ENCODE assay signal across 8 mouse cellular contexts in genomic region chr11:20741201-20742100, GRCm38 (mm10). TPM values are rescaled to one million over a fixed set of nuclear protein-coding genes. Genes with fewer than 3 reads are reported as not detected.
A peak's percentile ranks its signal among the peaks of the same experiment; 100 is the strongest.
DNase-seq lines count a peak whose midpoint lies in the region; ATAC-seq lines count a peak whose summit lies in the region.

Gene Aftph (minus strand): TSS chr11:20741589.

- WGBS in hindbrain, embryonic 12.5 days, result under 1% methylated on average over 62 of the region's 81 CpGs

- H3K27me3 ChIP-seq in hindbrain, embryonic 12.5 days, result no peaks in the 10 kb centered on the region

- DNase-seq in NIH3T3 (ENCODE audit: low read depth), result peak; percentile 98
- peak; percentile 100 for DNase-seq in cerebellum, postnatal 10 days
- DNase-seq in frontal cortex, postnatal 10 days (ENCODE audit: low spot score in 2 of 2), result peak; percentile 97 to 98
- DNase-seq in layer of hippocampus, postnatal 14 days (ENCODE audit: low spot score in 2 of 2), result peak; percentile 97 to 99
- peak; percentile 99 for DNase-seq in lung, postnatal 14 days
- DNase-seq in retina, adult 2 months (ENCODE audit: low read depth, low spot score), result peak; percentile 95
- DNase-seq in thymus, postnatal 36 days, result peak; percentile 98 to 100

- peak within 1 kb of the TSS; percentile 95 for H3K4me3 ChIP-seq in hindbrain, embryonic 12.5 days

- peak within 1 kb of the TSS; percentile 94 for H3K27ac ChIP-seq in hindbrain, embryonic 12.5 days

- peak within 1 kb of the TSS; percentile 89 for H3K4me2 ChIP-seq in hindbrain, embryonic 12.5 days (replicated peaks)

- peak within 1 kb of the TSS; percentile 92 for H3K9ac ChIP-seq in hindbrain, embryonic 12.5 days

- H3K9me3 ChIP-seq in hindbrain, embryonic 12.5 days (replicated peaks), result no peaks in the 10 kb centered on the region

- H3K4me1 ChIP-seq in hindbrain, embryonic 12.5 days, result peaks cover 8% of the 10 kb centered on the region; the same call in 1 of the 2 replicates

- peak; percentile 99 for ATAC-seq in hindbrain, embryonic 12.5 days (ENCODE audit: low FRiP score)

- H3K36me3 ChIP-seq in hindbrain, embryonic 12.5 days, result peaks cover 6% of the 10 kb centered on the region; the same call in 1 of the 2 replicates

RNA-seq across cellular contexts. Expression of gene Aftph, which starts in this region (rescaled TPM):
- polyA plus RNA-seq in hindbrain, embryonic 12.5 days (2016; fragmentation: Nextera tagmentation; extraction: Ambion mirVana), result 35.4 and 35.9 TPM in 2 replicates
- total RNA-seq in layer of hippocampus, postnatal 14 days (2021), result 10 to 100 TPM; 57.6 to 61.1 TPM

Comparison
In these comparisons a context has a peak if more than half of its experiments do, and no peak if none do; other contexts are left out.
1. Peak in every context shown above with its lines: DNase-seq, ATAC-seq, H3K4me3 ChIP-seq and H3K27ac ChIP-seq.